Mouse (Mus musculus) liver, adult 2 months (tissue): ENCODE results near the gene Clasp1. TPM values are rescaled to one million over a fixed set of nuclear protein-coding genes. Genes with fewer than 3 reads are reported as not detected.
"Not testable (repeated sequence)": the region's sequence is repeated elsewhere in the genome, so short reads cannot be mapped to it uniquely, and the experiment has no call there.

ENCODE experiments used
- DNase-seq: peaks from one replicate; pipeline ENCODE4 v3.0.0-alpha.2; 2011; ENCODE audit warnings: low read depth, low spot score; ENCODE audit errors: extremely low read depth
- H3K27ac ChIP-seq: fragments of 200-500 bp; replicated peaks from 2 replicates; pipeline ENCODE4 v1.5.1; 2012; ENCODE audit warnings: low read depth, mild to moderate bottlenecking, control low read depth, inconsistent platforms, low read length; ENCODE audit not compliant: insufficient read depth
- H3K27me3 ChIP-seq: fragments of 200-500 bp; 2 replicates; pipeline ENCODE4 v1.6.1; 2012; ENCODE audit warnings: mild to moderate bottlenecking, moderate library complexity, low read length, inconsistent platforms; ENCODE audit not compliant: control insufficient read depth, insufficient read depth
- H3K36me3 ChIP-seq: fragments of 200-500 bp; 2 replicates; pipeline ENCODE4 v1.6.1; 2012; ENCODE audit warnings: low read length, inconsistent platforms; ENCODE audit not compliant: control insufficient read depth, insufficient read depth
- H3K4me1 ChIP-seq: fragments of 200-500 bp; 2 replicates; pipeline ENCODE4 v1.6.1; 2011; ENCODE audit warnings: low read length; ENCODE audit not compliant: control insufficient read depth, insufficient read depth
- H3K4me3 ChIP-seq: fragments of 200-500 bp; 2 replicates; pipeline ENCODE4 v1.5.1; 2011; ENCODE audit warnings: low read depth, mild to moderate bottlenecking, control low read depth, low read length, moderate library complexity; ENCODE audit not compliant: insufficient read depth
- H3K79me2 ChIP-seq: fragments of 200-500 bp; 2 replicates; pipeline ENCODE4 v1.6.1; 2012; ENCODE audit warnings: inconsistent platforms, mild to moderate bottlenecking, low read length, moderate library complexity; ENCODE audit not compliant: control insufficient read depth, insufficient read depth
- H3K9ac ChIP-seq: fragments of 200-500 bp; 2 replicates; pipeline ENCODE4 v1.6.1; 2012; ENCODE audit warnings: low read depth, mild to moderate bottlenecking, control low read depth, inconsistent platforms, low read length
- CTCF ChIP-seq: fragments of 200-500 bp; IDR thresholded peaks from 2 replicates; pipeline ENCODE4 v1.5.1; 2011; ENCODE audit warnings: low read depth, low read length, control low read depth
- POLR2A ChIP-seq: fragments of 200-500 bp; IDR thresholded peaks from 2 replicates; pipeline ENCODE4 v1.6.1; 2011; ENCODE audit warnings: low read length, control low read depth; ENCODE audit not compliant: insufficient read depth; ENCODE audit errors: extremely low read depth
- WGBS: fragments of 180-500 bp; shearing (Covaris S2); methylation state at CpG from one replicate; pipeline ENCODE4 v1.1.7; 2018; 5-methylcytosine and 5-hydroxymethylcytosine counted together
- polyA plus RNA-seq: library from polyadenylated mRNA; depleted of rRNA; stranded (reverse); fragments of >200 nt; gene quantifications from 2 replicates; pipeline ENCODE4 v1.2.3, GENCODE M21; 2012
- total RNA-seq: library from RNA; depleted of rRNA; stranded (reverse); fragments of >200 nt; gene quantifications from 2 replicates; pipeline ENCODE4 v1.2.3, GENCODE M21; 2014

Clasp1 gene
- total and polyA plus RNA-seq, 2 experiments = 4.1 to 12.1 TPM

- no peak overlapping the region for H3K9ac ChIP-seq
- no peak overlapping the region for H3K27ac ChIP-seq
- 88% methylated on average over 4 of the region's 4 CpGs for WGBS
- H3K27me3 ChIP-seq = no peaks in the 10 kb centered on the region
- H3K79me2 ChIP-seq = no peaks in the 10 kb centered on the region
- no peak for TF ChIP-seq POLR2A
- TF ChIP-seq CTCF = no peak
- H3K4me3 ChIP-seq = no peak overlapping the region
- DNase-seq = peak; percentile 20
- peaks cover 25% of the 10 kb centered on the region for H3K4me1 ChIP-seq
- H3K36me3 ChIP-seq = peaks cover 15% of the 10 kb centered on the region
Observed at GRCm38 (mm10) chr1:118592933-118593332, 204.1 kb downstream of the Clasp1 start.

GRCm38 (mm10) chr1:118595395-118595794 is 206.5 kb downstream of the Clasp1 start:
- H3K4me1 ChIP-seq = peaks cover 18% of the 10 kb centered on the region
- H3K79me2 ChIP-seq = no peaks in the 10 kb centered on the region
- H3K9ac ChIP-seq = no peak overlapping the region
- no peak for TF ChIP-seq POLR2A
- TF ChIP-seq CTCF = no peak
- H3K27me3 ChIP-seq = no peaks in the 10 kb centered on the region
- peak overlapping the region; percentile 50 for H3K27ac ChIP-seq
- DNase-seq = peak; percentile 91
- WGBS = 16% methylated on average over 2 of the region's 2 CpGs
- no peak overlapping the region for H3K4me3 ChIP-seq
- peaks cover 14% of the 10 kb centered on the region for H3K36me3 ChIP-seq

- Histone ChIP-seq H3K79me2 (no peaks in the 10 kb centered on the region), H3K36me3 (peaks cover 15% of the 10 kb centered on the region), H3K27me3 (no peaks in the 10 kb centered on the region), H3K4me3 (no peak overlapping the region), H3K9ac (no peak overlapping the region), H3K4me1 (peaks cover 18% of the 10 kb centered on the region), H3K27ac (no peak overlapping the region)
- TF ChIP-seq POLR2A = no peak
- TF ChIP-seq CTCF = no peak
- peak; percentile 71 for DNase-seq
- WGBS = 20% methylated on average over 2 of the region's 2 CpGs
Observed at GRCm38 (mm10) chr1:118597475-118598213, 208.8 kb downstream of the Clasp1 start.

DNA sequence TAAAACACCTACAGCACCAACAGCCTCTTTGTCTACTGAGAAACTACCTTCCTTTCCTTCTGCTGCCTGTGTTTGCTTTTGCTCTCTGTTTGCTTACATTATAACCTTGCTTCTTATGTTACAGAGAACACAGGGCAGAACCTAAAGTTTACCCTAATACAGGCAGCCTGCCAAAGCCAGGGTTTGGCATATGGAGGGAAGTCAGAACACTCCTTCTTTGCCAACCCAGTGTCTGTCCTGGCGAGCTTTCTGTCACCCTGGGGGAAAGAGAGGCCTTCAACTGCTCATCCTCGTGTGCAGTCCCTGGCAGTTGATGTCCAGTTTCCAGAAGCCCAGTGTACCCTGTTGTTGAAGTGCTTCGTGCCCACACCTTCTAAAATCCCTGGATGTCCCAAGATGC is 209.5 kb downstream of the Clasp1 start:
- Histone ChIP-seq H3K27ac (no peak overlapping the region), H3K36me3 (peaks cover 14% of the 10 kb centered on the region), H3K4me3 (no peak overlapping the region), H3K4me1 (peaks cover 18% of the 10 kb centered on the region), H3K27me3 (no peaks in the 10 kb centered on the region), H3K9ac (no peak overlapping the region), H3K79me2 (no peaks in the 10 kb centered on the region)
- DNase-seq = peak; percentile 34
- no peak for TF ChIP-seq POLR2A
- no peak for TF ChIP-seq CTCF
- 51% methylated on average over 3 of the region's 3 CpGs for WGBS

- H3K27me3 ChIP-seq = no peaks in the 10 kb centered on the region
- TF ChIP-seq CTCF (no peak), POLR2A (no peak)
- H3K79me2 ChIP-seq = no peaks in the 10 kb centered on the region
- peak overlapping the region; percentile 56 for H3K4me3 ChIP-seq
- peak; percentile 96 for DNase-seq
- H3K4me1 ChIP-seq = peaks cover 6% of the 10 kb centered on the region
- no peak overlapping the region; the same call in 1 of the 2 replicates for H3K9ac ChIP-seq
- H3K27ac ChIP-seq = peak overlapping the region; percentile 73
- peaks cover 2% of the 10 kb centered on the region; the same call in 1 of the 2 replicates for H3K36me3 ChIP-seq
- WGBS = 17% methylated on average over 3 of the region's 3 CpGs
Observed at GRCm38 (mm10) chr1:118613631-118614183, 224.8 kb downstream of the Clasp1 start.

GRCm38 (mm10) chr1:118621055-118621454 is 232.2 kb downstream of the Clasp1 start:
- DNase-seq, H3K27ac ChIP-seq: not testable (repeated sequence)
- WGBS = 90% methylated on average over 5 of the region's 5 CpGs

More at GRCm38 (mm10) chr1:118621055-118621454, 232.2 kb downstream of the Clasp1 start:
- H3K79me2 ChIP-seq, H3K27me3 ChIP-seq, H3K4me3 ChIP-seq, H3K36me3 ChIP-seq, H3K4me1 ChIP-seq, H3K9ac ChIP-seq: not testable (repeated sequence)
